Mouse (Mus musculus): ENCODE data around the gene Brdt. TPM values are rescaled to one million over a fixed set of nuclear protein-coding genes. Genes with fewer than 3 reads are reported as not detected.

The Brdt gene
- total and polyA plus RNA-seq, 3 experiments, result 0.18 to 0.47 (median 0.30) TPM

DNA sequence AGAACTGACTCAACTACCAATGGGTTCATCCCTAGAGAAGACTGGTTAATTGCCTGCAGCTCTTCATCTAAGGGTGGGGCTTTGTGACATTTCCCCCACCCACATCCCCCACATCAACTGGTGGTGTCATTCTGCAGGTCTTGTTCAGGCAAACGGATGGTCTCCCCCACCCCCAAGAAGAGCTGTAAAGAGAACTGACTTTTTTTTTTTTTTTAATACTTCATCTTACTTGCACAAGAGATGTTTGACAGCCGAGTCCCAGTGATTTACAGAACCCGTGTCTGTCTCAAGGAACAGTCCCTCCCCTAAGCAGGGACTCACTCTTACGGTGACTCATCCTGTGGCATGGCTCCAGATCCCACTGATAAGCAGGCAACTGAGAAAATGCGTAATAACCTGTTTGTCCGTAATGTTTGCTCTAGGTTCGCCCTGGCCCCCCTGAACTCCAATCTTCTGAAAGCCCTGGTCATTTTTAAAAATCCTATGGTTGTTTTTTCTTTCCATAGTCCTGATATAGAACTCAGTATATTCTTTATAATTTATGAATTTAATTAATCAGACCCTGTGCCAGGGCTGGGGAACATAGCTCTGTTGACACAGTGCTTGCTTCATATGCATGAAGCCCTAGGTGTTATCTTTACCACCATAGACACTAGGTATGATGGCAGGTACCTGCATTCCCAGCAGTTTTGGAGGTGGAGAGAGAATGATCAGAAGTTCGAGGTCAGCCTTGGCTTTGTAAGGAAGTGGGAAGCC, 35.7 kb upstream of the Brdt start:
- H3K4me1 ChIP-seq (ENCODE audit: control insufficient read depth, insufficient read depth, low read length), result no peaks in the 10 kb centered on the region
- H3K4me3 ChIP-seq, result no peak overlapping the region
- no peaks in the 10 kb centered on the region for H3K79me2 ChIP-seq (replicated peaks; ENCODE audit: control insufficient read depth, insufficient read depth, low read length)
- H3K9ac ChIP-seq (ENCODE audit: low read depth, low read length), result no peak overlapping the region
- 46% methylated on average over 8 of the region's 8 CpGs for WGBS
- intact Hi-C loops (cut with DNase I), result no loop called here
- H3K27ac ChIP-seq, result no peak overlapping the region
- H3K27me3 ChIP-seq (ENCODE audit: control insufficient read depth, insufficient read depth, low read length), result no peaks in the 10 kb centered on the region
- H3K36me3 ChIP-seq (ENCODE audit: control insufficient read depth, insufficient read depth, low read length), result no peaks in the 10 kb centered on the region
- TF ChIP-seq EP300 (IDR thresholded peaks at IDR 0.05; ENCODE audit: insufficient read depth, low read depth, low read length) (no peak), CTCF (IDR thresholded peaks at IDR 0.05) (no peak), POLR2A (IDR thresholded peaks at IDR 0.05; ENCODE audit: insufficient read depth, low read depth, low read length) (no peak)
- DNase-seq, result no peak

DNA sequence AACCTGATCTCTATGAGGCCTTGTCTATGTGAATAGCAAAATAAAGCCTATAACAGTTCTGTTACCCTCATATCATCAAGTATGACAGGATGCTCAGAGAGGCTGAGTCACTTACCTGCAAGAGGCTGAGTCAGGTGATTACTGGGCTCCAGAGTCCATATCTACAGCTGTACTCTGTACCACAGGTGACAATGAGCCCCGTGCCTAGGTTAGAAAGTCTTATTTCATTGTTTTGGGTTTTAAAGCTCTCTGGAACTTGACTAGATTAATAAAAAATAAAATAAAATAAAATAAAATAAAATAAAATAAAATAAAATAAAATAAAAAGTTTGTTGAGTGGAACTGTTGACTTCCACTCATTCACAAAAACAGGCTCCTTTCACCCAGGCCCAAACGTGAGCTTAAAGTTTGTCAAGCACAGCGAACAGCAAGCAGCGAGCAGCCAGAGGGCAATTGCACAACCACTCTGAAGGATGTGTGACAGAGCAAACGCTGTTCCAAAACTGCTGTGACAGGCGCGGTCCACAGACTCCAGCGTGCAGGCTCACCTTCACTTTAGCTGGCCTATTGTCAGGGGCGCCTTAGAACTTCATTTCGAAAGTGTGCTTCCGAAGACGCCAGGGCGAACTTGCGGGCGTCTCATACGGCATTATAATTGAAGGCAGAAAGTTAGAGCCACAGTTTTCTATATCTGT, 35.0 kb upstream of the Brdt start:
- DNase-seq, result no peak
- Histone ChIP-seq H3K4me1 (ENCODE audit: control insufficient read depth, insufficient read depth, low read length) (no peaks in the 10 kb centered on the region), H3K27ac (no peak overlapping the region), H3K36me3 (ENCODE audit: control insufficient read depth, insufficient read depth, low read length) (no peaks in the 10 kb centered on the region), H3K79me2 (replicated peaks; ENCODE audit: control insufficient read depth, insufficient read depth, low read length) (no peaks in the 10 kb centered on the region), H3K27me3 (ENCODE audit: control insufficient read depth, insufficient read depth, low read length) (no peaks in the 10 kb centered on the region), H3K9ac (ENCODE audit: low read depth, low read length) (no peak overlapping the region), H3K4me3 (no peak overlapping the region)
- TF ChIP-seq POLR2A (IDR thresholded peaks at IDR 0.05; ENCODE audit: insufficient read depth, low read depth, low read length) (no peak), EP300 (IDR thresholded peaks at IDR 0.05; ENCODE audit: insufficient read depth, low read depth, low read length) (no peak), CTCF (IDR thresholded peaks at IDR 0.05) (no peak)
- WGBS, result 89% methylated on average over 16 of the region's 16 CpGs
- intact Hi-C loops (cut with DNase I), result no loop called here

DNA sequence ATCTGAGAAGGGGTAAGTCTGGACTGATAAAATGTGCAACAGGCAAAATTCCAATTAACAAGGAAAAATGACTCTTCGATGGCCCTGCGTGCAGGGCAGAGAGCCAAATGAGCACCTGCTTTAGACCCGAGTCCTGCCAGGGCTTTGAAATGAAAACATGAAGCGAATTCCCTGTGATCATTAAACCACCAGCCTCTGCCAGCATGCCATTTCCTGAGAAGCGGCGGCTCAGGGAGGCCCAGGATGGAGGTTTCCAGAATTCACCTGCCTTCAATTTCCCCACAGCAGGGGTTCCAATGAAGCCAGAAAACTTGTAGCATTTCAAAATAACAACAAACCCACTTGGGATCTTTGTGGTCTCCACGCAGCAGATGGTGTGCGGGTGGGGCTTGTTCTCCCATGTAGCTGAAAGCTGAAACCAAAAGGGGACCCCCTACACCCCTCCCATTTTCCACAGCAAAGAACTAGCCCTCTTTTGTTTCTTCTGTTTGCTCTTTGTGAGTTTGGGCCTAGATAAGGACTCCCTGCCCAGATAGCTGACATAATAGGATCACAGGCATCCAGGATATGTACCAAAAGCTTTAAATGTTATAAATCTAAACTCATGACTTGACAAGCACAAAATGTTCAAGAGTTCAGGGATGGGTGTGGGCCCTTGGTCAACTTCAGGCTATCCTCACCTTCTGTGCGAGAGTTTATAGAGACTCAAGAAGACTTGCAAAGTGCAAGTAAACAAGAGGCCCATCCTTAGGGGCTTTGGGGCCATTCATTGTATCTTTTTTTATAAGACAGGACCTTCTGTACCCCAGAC, 34.2 kb upstream of the Brdt start:
- Histone ChIP-seq H3K27ac (no peak overlapping the region), H3K9ac (ENCODE audit: low read depth, low read length) (no peak overlapping the region), H3K4me3 (no peak overlapping the region), H3K36me3 (ENCODE audit: control insufficient read depth, insufficient read depth, low read length) (no peaks in the 10 kb centered on the region), H3K79me2 (replicated peaks; ENCODE audit: control insufficient read depth, insufficient read depth, low read length) (no peaks in the 10 kb centered on the region), H3K4me1 (ENCODE audit: control insufficient read depth, insufficient read depth, low read length) (no peaks in the 10 kb centered on the region), H3K27me3 (ENCODE audit: control insufficient read depth, insufficient read depth, low read length) (no peaks in the 10 kb centered on the region)
- 60% methylated on average over 9 of the region's 9 CpGs for WGBS
- intact Hi-C loops (cut with DNase I), result no loop called here
- DNase-seq, result no peak
- TF ChIP-seq POLR2A (IDR thresholded peaks at IDR 0.05; ENCODE audit: insufficient read depth, low read depth, low read length) (no peak), EP300 (IDR thresholded peaks at IDR 0.05; ENCODE audit: insufficient read depth, low read depth, low read length) (no peak), CTCF (IDR thresholded peaks at IDR 0.05) (no peak)

DNA sequence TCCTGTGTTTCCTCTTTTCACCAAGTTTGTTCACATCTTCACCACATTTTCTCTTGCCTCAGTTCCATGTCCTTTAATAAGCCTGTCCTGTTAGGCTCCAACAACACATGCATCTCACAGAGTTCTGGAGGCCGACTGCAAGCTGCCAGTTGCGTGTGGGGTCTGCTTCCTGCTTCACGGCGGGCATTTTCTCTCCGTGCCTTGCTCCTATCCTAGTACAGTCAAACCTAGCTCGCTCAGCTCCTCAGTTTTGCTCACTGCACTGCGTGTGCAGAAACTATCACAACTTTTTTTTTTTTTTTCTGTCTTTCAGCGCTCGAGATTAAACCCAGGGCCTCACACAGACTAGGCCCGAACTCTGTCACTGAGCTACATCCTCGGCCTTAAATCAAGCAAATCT, 32.1 kb upstream of the Brdt start:
- TF ChIP-seq CTCF (IDR thresholded peaks at IDR 0.05), result no peak
- no peak for TF ChIP-seq EP300 (IDR thresholded peaks at IDR 0.05; ENCODE audit: insufficient read depth, low read depth, low read length)
- Histone ChIP-seq H3K27ac (no peak overlapping the region), H3K79me2 (replicated peaks; ENCODE audit: control insufficient read depth, insufficient read depth, low read length) (no peaks in the 10 kb centered on the region), H3K4me1 (ENCODE audit: control insufficient read depth, insufficient read depth, low read length) (peaks cover 2% of the 10 kb centered on the region; the same call in 1 of the 2 replicates), H3K4me3 (no peak overlapping the region), H3K27me3 (ENCODE audit: control insufficient read depth, insufficient read depth, low read length) (no peaks in the 10 kb centered on the region), H3K9ac (ENCODE audit: low read depth, low read length) (no peak overlapping the region), H3K36me3 (ENCODE audit: control insufficient read depth, insufficient read depth, low read length) (no peaks in the 10 kb centered on the region)
- intact Hi-C loops (cut with DNase I), result no loop called here
- WGBS, result 72% methylated on average over 11 of the region's 11 CpGs
- no peak for DNase-seq

DNA sequence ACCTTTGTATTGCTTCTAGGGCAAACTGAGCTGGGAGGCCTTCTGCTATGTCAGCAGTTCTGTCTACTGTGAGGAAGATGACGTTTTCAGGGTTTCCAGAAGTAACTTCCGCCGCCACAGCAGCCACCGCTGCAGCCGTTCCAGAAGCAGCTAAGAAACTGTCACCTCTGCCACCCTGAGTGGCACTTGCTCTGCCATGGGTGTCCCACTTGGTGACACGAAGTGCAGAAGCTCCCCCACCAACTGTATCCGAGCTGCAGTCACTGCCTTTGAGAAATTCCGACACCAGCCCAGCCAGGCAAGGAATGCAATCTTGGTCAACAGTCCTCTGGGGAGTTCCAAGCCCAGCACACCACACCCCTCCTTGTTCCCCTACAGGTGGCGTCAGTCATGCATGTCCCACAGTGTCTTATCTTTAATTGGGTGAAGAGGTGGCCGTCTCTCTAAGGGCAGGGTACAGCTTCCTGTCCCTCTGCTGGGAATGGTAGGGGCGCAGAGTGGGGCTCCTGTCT, 27.6 kb upstream of the Brdt start:
- WGBS, result 15% methylated on average over 11 of the region's 11 CpGs
- intact Hi-C loops (cut with DNase I), result no loop called here
- DNase-seq, result peak in 1 of 2 experiments; percentile 17
- no peak overlapping the region for H3K27ac ChIP-seq
- H3K27me3 ChIP-seq (ENCODE audit: control insufficient read depth, insufficient read depth, low read length), result no peaks in the 10 kb centered on the region; the same call in 1 of the 2 replicates
- no peak overlapping the region for H3K4me3 ChIP-seq
- H3K9ac ChIP-seq (ENCODE audit: low read depth, low read length), result no peak overlapping the region
- H3K4me1 ChIP-seq (ENCODE audit: control insufficient read depth, insufficient read depth, low read length), result peaks cover 2% of the 10 kb centered on the region; the same call in 1 of the 2 replicates
- H3K79me2 ChIP-seq (replicated peaks; ENCODE audit: control insufficient read depth, insufficient read depth, low read length), result no peaks in the 10 kb centered on the region
- TF ChIP-seq CTCF (IDR thresholded peaks at IDR 0.05) (0 out of 2 replicates have a peak, but pooled peaks have one; percentile 9), POLR2A (IDR thresholded peaks at IDR 0.05; ENCODE audit: insufficient read depth, low read depth, low read length) (no peak), EP300 (IDR thresholded peaks at IDR 0.05; ENCODE audit: insufficient read depth, low read depth, low read length) (no peak)
- no peaks in the 10 kb centered on the region for H3K36me3 ChIP-seq (ENCODE audit: control insufficient read depth, insufficient read depth, low read length)

All from heart, adult 2 months (tissue).